7 mouse cellular contexts compared by ENCODE assay signal in genomic region chr11:77931541-77932433, GRCm38 (mm10). TPM values are rescaled to one million over a fixed set of nuclear protein-coding genes. Genes with fewer than 3 reads are reported as not detected.
DNase-seq lines count a peak whose midpoint lies in the region; ATAC-seq and TF ChIP-seq lines count a peak whose summit lies in the region.

No protein-coding gene starts in this region.

- peaks cover 47% of the 10 kb centered on the region for H3K4me1 ChIP-seq in forebrain, embryonic 10.5 days
- H3K4me1 ChIP-seq in intestine, embryonic 16.5 days (ENCODE audit: control insufficient read depth, insufficient read depth, low read length): peaks cover 7% of the 10 kb centered on the region
- H3K4me1 ChIP-seq in neural tube, embryonic 14.5 days (ENCODE audit: control insufficient read depth, insufficient read depth, low read length): peaks cover 34% of the 10 kb centered on the region

- peak overlapping the region; percentile 92 for H3K27ac ChIP-seq in left cerebral cortex, adult 2 months
- H3K27ac ChIP-seq in forebrain, embryonic 10.5 days: no peak overlapping the region
- no peak overlapping the region for H3K27ac ChIP-seq in intestine, embryonic 16.5 days (ENCODE audit: low read length)
- peak overlapping the region; percentile 96 for H3K27ac ChIP-seq in neural tube, embryonic 14.5 days (ENCODE audit: low read depth, low read length)

- no peak for ATAC-seq in intestine, embryonic 16.5 days
- no peak for ATAC-seq in neural tube, embryonic 14.5 days (ENCODE audit: low read depth)

- intact Hi-C loops in left cerebral cortex, adult 2 months (cut with DNase I): loop anchor here (5.0 kb wide), 1 partner anchor 34 kb away; no protein-coding TSS in a partner anchor
- intact Hi-C loops in left cerebral cortex, postnatal 36 days (cut with DNase I): loop anchor here (2.0 to 5.0 kb wide), 4 partner anchors 33 to 79 kb away; partner anchors contain the start of gene Pipox
- intact Hi-C loops in gastrocnemius, postnatal 36 days (cut with DNase I): no loop called here

- peak overlapping the region; percentile 77 for H3K4me3 ChIP-seq in left cerebral cortex, adult 2 months
- H3K4me3 ChIP-seq in forebrain, embryonic 10.5 days: peak overlapping the region; percentile 69
- peak overlapping the region; percentile 57 for H3K4me3 ChIP-seq in intestine, embryonic 16.5 days (ENCODE audit: low read length)
- H3K4me3 ChIP-seq in neural tube, embryonic 14.5 days (ENCODE audit: low read depth, low read length): peak overlapping the region; percentile 83

- H3K9me3 ChIP-seq in forebrain, embryonic 10.5 days: no peaks in the 10 kb centered on the region
- no peaks in the 10 kb centered on the region for H3K9me3 ChIP-seq in intestine, embryonic 16.5 days (ENCODE audit: control insufficient read depth, low read length)
- H3K9me3 ChIP-seq in neural tube, embryonic 14.5 days (ENCODE audit: control insufficient read depth, low read length): no peaks in the 10 kb centered on the region

- no peak for TF ChIP-seq CTCF in left cerebral cortex, adult 2 months (IDR thresholded peaks at IDR 0.05)

- DNase-seq in left cerebral cortex, adult 2 months (ENCODE audit: extremely low spot score in 1 of 2, low spot score in 2 of 2): no peak
- no peak for DNase-seq in left cerebral cortex, postnatal 36 days (ENCODE audit: low spot score in 2 of 2)
- peak; percentile 42 for DNase-seq in forebrain, embryonic 10.5 days (ENCODE audit: extremely low spot score, low spot score)
- DNase-seq in thymus, postnatal 36 days: no peak
- no peak for DNase-seq in gastrocnemius, postnatal 36 days

- peaks cover 97% of the 10 kb centered on the region for H3K27me3 ChIP-seq in forebrain, embryonic 10.5 days (ENCODE audit: poor library complexity, severe bottlenecking)
- H3K27me3 ChIP-seq in intestine, embryonic 16.5 days (replicated peaks; ENCODE audit: control insufficient read depth, insufficient read depth, low read length): peaks cover 57% of the 10 kb centered on the region
- H3K27me3 ChIP-seq in neural tube, embryonic 14.5 days (ENCODE audit: control insufficient read depth, insufficient read depth, low read length): peaks cover 9% of the 10 kb centered on the region

- H3K4me2 ChIP-seq in intestine, embryonic 16.5 days (ENCODE audit: low read depth, low read length): peak overlapping the region; percentile 97
- peak overlapping the region; percentile 84 for H3K4me2 ChIP-seq in neural tube, embryonic 14.5 days (ENCODE audit: low read depth, low read length)

- H3K36me3 ChIP-seq in forebrain, embryonic 10.5 days (replicated peaks): no peaks in the 10 kb centered on the region
- H3K36me3 ChIP-seq in intestine, embryonic 16.5 days (ENCODE audit: control insufficient read depth, insufficient read depth, low read length): no peaks in the 10 kb centered on the region
- no peaks in the 10 kb centered on the region for H3K36me3 ChIP-seq in neural tube, embryonic 14.5 days (ENCODE audit: control insufficient read depth, insufficient read depth, low read length)

- H3K9ac ChIP-seq in intestine, embryonic 16.5 days (ENCODE audit: low read depth, low read length): no peak overlapping the region
- peak overlapping the region; percentile 97 for H3K9ac ChIP-seq in neural tube, embryonic 14.5 days (replicated peaks; ENCODE audit: low read depth, low read length)

- WGBS in forebrain, embryonic 10.5 days: 1% methylated on average over 41 of the region's 41 CpGs
- WGBS in intestine, embryonic 16.5 days: 2% methylated on average over 41 of the region's 41 CpGs
- 2% methylated on average over 41 of the region's 41 CpGs for WGBS in neural tube, embryonic 14.5 days

RNA-seq across cellular contexts. Expression of gene Sez6, which starts 1.2 kb away (rescaled TPM):
- total RNA-seq in left cerebral cortex, adult 2 months (2021): 100 to 1,000 TPM; 127 to 157 TPM
- 100 to 1,000 TPM; 150 to 165 TPM for total RNA-seq in left cerebral cortex, postnatal 36 days (2021)
- polyA plus RNA-seq in forebrain, embryonic 10.5 days (2016; fragmentation: Nextera tagmentation; extraction: Ambion mirVana): 2.8 and 4.3 TPM in 2 replicates
- polyA plus RNA-seq in intestine, embryonic 16.5 days (2015; fragmentation: Nextera tagmentation; extraction: Ambion mirVana): 0.48 and 0.56 TPM in 2 replicates
- 121 and 145 TPM in 2 replicates for polyA plus RNA-seq in neural tube, embryonic 14.5 days (2014; fragmentation: Nextera tagmentation; extraction: Ambion mirVana)
- total RNA-seq in gastrocnemius, postnatal 36 days (2021): under 1 TPM in 1 of 2 experiments, not detected in 1; 0.10 TPM

RNA-seq across cellular contexts. Expression of gene Pipox, which starts 37.9 kb away (rescaled TPM):
- 1 to 10 TPM in 1 of 2 experiments, under 1 TPM in 1; 0.70 to 1.3 TPM for total RNA-seq in left cerebral cortex, adult 2 months (2021)
- total RNA-seq in left cerebral cortex, postnatal 36 days (2021): 1 to 10 TPM in 1 of 2 experiments, under 1 TPM in 1; 0.25 to 1.4 TPM
- polyA plus RNA-seq in forebrain, embryonic 10.5 days (2016; fragmentation: Nextera tagmentation; extraction: Ambion mirVana): 10.0 and 10.1 TPM in 2 replicates
- polyA plus RNA-seq in intestine, embryonic 16.5 days (2015; fragmentation: Nextera tagmentation; extraction: Ambion mirVana): 55.9 and 65.6 TPM in 2 replicates
- 4.6 and 6.7 TPM in 2 replicates for polyA plus RNA-seq in neural tube, embryonic 14.5 days (2014; fragmentation: Nextera tagmentation; extraction: Ambion mirVana)
- not detected for total RNA-seq in gastrocnemius, postnatal 36 days (2021)

RNA-seq across cellular contexts. Expression of gene Phf12, which starts 50.8 kb away (rescaled TPM):
- total RNA-seq in left cerebral cortex, adult 2 months (2021): 10 to 100 TPM; 58.9 to 59.2 TPM
- total RNA-seq in left cerebral cortex, postnatal 36 days (2021): 10 to 100 TPM; 51.7 to 63.6 TPM
- 17.0 and 20.7 TPM in 2 replicates for polyA plus RNA-seq in forebrain, embryonic 10.5 days (2016; fragmentation: Nextera tagmentation; extraction: Ambion mirVana)
- polyA plus RNA-seq in intestine, embryonic 16.5 days (2015; fragmentation: Nextera tagmentation; extraction: Ambion mirVana): 9.4 and 9.5 TPM in 2 replicates
- 16.3 and 19.0 TPM in 2 replicates for polyA plus RNA-seq in neural tube, embryonic 14.5 days (2014; fragmentation: Nextera tagmentation; extraction: Ambion mirVana)
- 10 to 100 TPM; 10.7 to 14.1 TPM for total RNA-seq in gastrocnemius, postnatal 36 days (2021)

Comparison
In these comparisons a context has a peak if more than half of its experiments do, and no peak if none do; other contexts are left out.
1. H3K27ac ChIP-seq: peak in left cerebral cortex, adult 2 months (single experiment) and neural tube, embryonic 14.5 days (single experiment); none in forebrain, embryonic 10.5 days (single experiment) and intestine, embryonic 16.5 days (single experiment).
2. RNA of gene Sez6, which starts 1.2 kb away (total RNA-seq): 150 to 165 TPM in left cerebral cortex, postnatal 36 days and 127 to 157 TPM in left cerebral cortex, adult 2 months; 0.10 TPM in gastrocnemius, postnatal 36 days; every median in the first group is over 100 times any median in the second.
3. Peak in every context shown above with its lines, with median percentiles within 50 percentile points of each other: H3K4me3 ChIP-seq.